Mouse (Mus musculus): Measurements from ENCODE around the gene Rnaset2b.
A peak's percentile ranks its signal among the peaks of the same experiment; 100 is the strongest.
"Not testable (repeated sequence)": the region's sequence is repeated elsewhere in the genome, so short reads cannot be mapped to it uniquely, and the experiment has no call there.

The Rnaset2b gene

DNA sequence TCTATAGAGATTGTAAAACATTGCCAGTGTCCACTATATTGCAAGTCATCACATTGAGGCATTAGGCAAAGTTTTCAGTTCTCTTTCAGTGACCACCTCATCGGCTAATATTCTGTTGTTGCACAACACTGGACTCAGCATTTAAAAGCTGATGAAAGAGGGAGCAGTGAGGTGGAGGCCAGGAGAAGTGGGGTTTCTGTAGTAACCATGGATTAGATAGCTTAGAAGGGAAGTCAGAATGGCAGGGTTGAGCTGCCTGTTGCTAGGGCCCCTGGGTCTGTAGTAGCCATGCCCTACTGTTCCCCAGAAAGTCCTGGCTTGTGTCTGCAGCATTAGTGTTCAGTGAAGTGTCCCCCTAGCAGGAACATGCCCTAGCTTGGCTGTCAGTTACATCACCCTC, 15.7 kb downstream of the Rnaset2b start:
- not testable (repeated sequence) for DNase-seq

DNA sequence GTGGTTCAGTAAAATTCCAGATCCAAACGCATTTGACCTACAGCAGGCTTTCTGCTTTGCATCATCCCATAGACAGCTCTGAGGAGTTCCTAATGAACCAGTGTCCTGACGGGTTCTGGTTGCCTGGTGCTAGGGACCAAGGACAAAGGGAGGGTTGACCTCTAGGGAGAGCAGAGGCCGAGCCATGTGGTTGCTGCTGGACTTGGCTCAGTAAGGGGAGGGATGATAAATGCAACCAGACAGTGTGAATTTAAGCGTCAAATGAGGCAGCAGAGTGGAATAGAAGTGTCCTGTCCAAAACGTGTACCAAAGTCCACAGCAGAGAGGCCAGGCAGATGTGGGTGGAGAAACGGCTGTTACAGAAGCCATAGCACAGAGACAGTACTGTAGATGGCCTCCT, 25.1 kb downstream of the Rnaset2b start:
- DNase-seq: not testable (repeated sequence)

DNA sequence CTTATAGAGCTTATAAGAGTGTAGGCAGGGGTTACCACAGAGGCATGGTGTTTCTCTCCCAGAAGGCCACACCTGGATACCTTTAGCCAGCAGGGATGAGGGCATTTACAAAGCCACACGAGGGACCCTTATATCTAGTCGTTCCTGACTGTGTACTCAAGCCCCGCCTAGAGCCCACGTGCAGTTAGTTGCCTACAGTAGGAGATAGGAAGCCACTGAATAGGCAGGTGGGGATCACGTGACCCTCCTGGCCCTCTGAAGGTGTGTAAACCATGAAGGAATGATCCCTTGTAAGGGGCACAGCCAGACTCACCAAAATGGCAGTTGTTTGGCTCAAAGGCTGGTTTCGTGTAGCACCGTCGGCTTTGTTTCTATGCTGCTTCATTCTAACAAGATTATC, 26.4 kb downstream of the Rnaset2b start:
- not testable (repeated sequence) for DNase-seq

DNA sequence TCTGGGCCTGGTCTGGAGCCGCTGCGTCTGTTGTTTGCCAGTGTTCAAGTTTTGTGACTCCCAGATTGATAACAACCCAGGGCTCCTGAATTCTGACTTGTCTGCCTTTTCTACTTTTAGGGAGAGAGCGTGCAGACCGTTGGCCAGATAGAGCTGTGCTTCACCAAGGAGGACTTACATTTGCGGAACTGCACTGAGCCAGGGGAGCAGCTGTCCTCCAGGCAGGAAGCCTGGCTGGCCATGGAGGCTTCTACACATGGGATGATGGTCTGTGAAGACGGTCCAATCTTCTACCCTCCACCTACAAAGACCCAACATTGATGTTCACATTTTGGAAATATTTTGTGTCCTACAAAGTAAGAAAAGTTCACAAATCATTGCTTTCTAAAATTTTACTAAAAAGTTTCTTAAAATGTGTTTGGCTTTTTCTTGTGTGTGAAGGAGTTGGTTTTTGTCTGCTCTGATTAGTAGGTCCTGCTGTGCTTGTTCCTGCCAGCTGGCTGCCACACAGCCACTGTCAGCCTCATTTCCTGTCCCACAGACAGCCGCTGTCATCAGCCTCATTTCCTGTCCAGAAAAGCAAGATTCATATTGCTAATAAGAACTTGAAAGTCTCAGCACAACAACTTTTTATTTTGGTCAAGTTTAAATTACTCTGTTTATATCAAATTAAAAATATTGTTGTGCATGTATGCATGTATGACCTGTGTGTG, 27.5 kb downstream of the Rnaset2b start:
- not testable (repeated sequence) for DNase-seq

DNA sequence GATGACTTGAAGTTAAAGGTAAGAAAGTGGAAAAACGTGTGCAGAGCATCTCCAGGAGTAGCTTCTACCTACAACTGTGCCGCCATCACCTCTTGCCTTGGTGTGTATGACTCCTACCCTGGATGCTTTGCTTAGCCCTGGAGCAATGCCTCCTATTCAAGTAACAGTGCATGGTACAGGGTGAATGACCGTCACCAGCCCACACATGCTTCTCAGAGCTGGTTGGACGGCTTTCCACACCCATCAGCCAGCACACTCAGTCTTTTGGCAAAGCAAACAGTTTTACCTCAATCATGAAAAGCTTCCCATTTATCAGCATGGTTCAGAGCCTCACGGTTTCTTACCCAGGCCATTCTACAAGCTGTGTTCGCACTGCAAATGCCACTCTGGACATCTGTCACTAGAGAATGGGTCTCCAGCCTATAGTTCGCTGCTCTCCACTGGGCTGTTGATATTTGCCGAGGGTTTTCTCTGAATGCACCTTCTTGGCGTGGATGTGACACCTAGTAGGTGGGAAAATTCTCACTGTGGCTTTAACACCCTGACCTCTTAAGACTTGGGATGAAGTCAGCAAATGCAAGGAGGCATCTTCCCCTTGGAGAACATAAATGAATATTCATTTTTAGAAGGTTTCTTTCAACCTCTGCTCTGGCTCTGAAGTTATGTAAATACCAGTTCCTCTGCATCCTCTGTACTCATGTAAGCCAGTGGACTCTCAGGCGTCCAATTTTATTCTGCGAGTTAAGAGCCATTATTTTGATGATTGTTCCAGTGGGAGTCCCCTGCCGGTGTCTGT, 31.6 kb downstream of the Rnaset2b start:
- not testable (repeated sequence) for DNase-seq

DNA sequence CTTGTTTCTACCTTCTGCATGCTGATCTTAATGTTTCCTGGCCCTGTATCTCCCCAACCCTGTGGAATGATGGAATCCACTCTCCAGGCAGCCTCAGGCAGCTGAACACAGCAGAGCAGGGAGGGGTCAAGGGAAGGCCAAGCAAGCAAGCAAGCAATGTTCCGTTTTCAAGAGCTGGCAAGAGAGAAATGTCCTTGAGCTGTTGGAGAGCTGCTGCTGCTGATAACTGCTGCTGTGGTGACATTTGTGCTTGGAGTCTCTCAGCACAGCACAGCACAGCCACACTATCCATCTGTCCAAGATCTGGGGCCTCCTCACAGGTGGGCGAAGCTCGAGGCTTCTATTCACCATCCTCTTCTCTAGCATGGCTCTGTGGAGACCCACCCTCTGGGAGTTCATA, 33.0 kb downstream of the Rnaset2b start:
- DNase-seq: not testable (repeated sequence)

DNA sequence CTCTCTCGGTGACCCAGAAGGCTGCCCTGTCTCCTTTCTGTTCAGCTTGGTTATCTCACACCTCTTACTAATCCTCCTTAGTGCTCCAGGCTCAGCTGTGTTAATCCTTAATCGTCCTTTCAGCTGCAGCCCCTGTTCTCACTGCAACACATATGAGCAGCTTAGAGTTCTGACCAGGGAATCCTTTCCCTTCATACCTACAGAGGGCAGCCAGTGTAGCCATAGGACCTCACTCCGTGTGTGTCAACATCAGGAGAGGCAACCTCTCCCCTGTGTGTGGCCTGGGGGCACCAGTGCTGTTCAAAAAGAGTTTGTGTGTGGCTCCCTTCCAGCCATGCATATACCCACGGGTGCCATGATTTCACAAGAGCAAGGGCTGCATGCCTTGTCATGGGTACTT, 35.2 kb downstream of the Rnaset2b start:
- DNase-seq: not testable (repeated sequence)

DNA sequence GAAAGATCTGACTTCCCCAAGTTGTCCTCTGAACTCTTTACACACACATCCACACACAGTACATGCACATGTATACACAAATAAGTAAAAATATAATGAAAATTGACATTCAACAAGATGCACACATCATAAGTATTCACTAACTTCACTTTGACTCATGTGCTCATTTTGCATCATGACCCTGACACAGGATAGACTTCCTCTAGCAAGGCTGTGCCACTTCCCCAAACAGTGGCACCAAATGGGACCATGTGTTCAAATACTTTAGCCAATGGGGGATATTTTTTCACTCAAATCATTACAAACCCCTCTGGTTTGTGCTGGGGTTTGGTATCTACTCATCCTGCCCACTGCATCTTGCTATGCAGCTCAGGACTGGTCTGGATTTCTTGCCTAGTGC, 38.5 kb downstream of the Rnaset2b start:
- DNase-seq: not testable (repeated sequence)

DNA sequence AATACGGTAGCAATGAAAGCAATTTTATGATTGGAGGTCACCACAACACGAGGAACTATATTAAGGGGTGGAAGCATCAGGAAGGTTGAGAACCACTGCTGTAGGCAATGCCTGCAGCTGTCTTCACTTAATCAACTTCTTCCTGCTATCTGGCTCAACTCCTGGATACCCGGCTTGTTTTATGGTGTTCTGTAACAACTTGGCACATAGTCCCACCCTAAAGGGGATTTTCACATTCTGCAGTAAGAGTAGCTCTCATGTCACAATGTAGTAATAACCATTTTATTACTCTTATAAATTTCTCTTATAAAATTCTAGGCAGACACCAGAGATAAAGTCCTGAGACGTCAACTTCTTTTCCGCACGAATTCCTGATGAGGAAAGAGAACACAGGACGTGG, 39.0 kb downstream of the Rnaset2b start:
- DNase-seq: not testable (repeated sequence)

DNA sequence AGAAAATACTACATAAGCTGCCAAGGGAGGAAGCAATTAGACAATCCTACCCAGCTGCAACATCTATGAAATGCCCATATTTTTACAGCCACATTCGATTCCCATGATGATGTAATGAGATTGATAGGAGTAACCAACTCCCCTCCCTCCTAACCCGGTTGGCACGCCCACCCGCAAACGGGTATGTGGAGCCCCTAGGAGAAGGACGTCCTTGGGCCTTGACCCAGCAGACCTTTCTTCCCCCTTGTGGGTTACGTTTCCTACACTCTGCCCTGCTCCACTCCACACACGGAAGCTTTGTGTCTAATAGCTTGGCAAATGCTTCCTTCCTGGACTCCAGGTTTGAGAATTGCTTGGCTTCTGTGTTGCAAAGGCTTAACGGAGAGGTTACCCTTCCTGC, 39.5 kb downstream of the Rnaset2b start:
- DNase-seq: not testable (repeated sequence)

DNA sequence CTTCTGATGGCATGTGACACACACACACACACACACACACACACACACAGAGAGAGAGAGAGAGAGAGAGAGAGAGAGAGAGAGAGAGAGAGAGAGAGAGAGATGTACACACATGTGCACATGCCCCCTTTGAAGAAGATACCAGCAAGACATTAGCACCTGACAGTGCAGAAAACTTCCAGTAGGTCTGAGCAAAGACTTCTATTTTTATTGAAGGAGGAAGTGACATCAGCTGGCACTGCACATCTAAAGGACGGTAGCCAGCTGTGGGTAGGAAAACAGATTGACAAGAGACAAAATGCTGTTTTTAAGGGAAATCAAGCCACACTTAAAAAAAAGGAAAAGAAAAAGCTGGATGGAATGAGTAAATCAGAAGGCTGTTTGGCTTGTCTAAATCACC, 43.8 kb downstream of the Rnaset2b start:
- DNase-seq: not testable (repeated sequence)

DNA sequence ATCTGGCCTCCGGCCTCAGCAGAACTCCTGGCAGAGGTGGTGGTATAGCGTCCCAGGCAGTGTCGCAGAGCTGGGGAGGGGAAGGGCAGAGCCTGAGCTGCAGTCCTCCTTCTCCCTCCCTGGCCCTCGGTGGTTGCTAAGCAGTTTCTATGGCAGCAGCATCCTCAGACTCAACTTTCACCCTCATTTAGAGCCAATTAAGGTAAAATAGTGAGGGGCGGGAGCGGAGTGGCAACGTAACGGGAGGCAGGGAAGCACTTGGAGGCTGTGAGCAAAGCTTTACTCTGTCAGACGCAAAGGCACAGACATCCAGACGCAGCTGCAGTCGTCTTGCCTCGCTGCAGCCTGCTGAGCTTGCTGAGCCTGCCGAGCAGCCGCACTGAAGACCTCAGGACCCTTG, 54.8 kb downstream of the Rnaset2b start, which contains the start of gene Gm1604a:
Gene Gm1604a (plus strand): TSS at position 312 of the 400 bp plus-strand sequence.
- DNase-seq: not testable (repeated sequence)

DNA sequence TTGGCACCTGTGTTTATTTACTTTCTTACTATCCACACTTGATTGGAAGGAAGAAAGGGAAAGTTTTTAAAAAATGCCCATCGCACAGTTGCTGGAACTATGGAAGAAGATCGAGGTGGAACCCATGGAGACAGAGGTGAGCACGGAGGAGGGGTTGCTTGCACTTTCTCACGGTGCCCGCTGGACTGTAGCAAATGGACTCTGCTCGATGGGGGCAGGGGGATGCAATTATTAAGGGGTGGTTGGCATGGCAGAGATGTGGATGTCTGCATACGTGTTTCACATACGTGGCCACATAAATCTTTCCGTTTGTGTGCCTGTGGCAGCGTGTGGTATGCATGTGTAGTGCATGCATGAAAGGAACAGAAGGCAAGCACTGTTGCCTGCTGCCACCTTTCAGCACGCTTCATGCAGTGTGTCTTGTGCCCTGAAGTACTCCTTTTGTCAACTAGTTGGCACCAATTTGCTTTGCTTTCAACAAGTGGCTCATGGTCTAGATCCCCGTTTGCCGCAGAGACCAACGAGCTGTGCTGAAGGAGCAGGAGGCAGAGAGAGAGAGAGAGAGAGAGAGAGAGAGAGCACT, 55.4 kb downstream of the Rnaset2b start:
- not testable (repeated sequence) for DNase-seq

DNA sequence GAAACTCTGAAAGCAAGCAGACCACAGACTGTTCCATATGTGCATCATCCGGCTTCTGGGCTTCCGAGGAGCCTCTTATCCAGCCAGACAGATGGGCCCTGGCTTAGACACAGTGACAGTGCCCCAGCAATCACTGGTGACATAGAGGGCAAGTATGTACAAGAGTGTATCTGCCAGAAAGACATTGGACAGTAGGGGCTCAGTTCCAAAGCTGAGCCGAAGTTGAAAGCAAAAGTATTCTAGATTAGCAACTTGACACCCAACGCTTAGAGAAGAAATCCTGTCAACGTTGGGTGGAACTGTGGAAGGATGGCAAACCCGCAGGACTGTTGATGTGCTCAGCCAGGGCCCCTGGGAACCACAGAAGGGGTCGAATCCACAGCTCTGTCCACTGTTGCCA, 59.8 kb downstream of the Rnaset2b start:
- not testable (repeated sequence) for DNase-seq

DNA sequence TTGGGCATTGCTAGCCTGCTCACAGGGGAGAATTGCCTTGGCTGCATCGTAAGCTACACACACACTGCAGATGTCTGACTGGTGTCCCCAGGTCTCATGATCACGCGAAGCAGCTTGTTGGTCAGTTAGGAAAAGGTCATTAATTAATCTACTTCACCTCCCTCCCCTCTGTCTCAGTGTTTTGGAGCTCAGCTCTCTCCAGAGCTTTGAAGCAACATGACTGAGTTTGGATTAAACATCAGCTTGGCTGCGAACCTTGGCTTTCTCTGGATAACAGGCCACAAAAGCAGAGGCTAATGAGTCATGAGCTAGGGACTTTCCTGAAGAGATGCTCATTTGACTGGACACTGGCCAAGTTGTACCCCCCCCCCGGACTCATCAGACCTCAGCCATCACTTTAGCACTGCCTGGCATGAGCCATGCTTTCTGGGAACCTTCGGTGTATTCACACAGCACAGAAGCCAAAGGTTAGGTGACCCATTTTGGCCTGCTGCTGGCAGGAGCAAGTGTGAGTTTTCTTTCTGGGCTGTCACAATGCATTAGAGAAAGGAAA, 60.3 kb downstream of the Rnaset2b start:
- peak in 1 of 2 experiments; percentile 17 for DNase-seq

DNA sequence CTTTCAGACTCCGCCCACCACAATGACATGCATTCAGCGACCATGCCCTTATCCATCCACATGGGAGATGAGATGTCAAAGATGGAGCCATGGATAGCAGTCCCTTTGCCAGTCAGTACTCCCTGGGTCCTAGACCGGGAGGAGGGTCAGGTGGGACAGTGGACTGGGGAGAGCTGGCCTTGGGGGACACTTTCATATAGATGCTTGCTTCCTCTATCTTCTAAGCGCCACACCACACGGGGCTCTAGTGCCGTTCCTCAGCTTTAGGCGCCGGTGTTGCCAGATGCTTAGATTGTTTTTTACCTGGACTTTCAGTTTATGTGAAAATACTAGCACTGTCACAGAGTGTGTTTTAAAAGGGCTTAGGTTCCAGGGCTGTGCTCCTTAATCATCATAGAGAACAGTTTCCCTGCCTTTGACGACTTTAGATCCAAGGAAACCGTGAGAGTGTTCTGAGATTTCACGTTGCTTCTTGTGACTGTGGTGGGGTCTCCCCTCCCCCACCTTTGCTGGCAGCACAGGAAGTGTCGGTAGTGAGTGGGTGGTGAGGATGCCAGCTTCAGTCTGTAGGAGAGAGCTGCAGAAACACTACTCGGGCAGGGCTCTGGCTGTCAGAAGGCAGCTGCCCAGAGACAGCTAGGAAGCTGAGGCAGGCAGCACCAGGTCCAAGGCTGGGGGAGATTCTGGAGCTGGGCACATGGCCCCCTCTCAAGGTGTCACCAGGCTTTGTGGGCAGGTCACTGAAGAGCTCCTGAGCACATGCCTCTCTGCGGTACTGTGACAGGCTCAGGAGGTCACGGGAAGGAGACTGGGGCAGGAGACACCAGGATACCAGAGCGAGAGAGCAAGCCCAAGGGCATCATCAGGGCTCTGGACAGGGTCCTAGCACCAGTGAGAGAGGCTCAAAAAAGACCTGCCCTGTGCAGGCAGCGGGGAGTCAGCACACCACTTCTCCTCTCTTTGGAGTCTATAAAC, 63.0 kb downstream of the Rnaset2b start:
- not testable (repeated sequence) for DNase-seq

Data from kidney, adult 8-10 months (tissue).